Mouse (Mus musculus) gastrocnemius, adult 2 months (tissue): ENCODE data around the gene Slc13a2. TPM values are rescaled to one million over a fixed set of nuclear protein-coding genes. Genes with fewer than 3 reads are reported as not detected.

Experiments
- DNase-seq: peaks from one replicate; pipeline ENCODE4 v3.0.0; 2022
- H3K27ac ChIP-seq: fragments of 200-600 bp; 2 replicates; pipeline ENCODE4 v1.8.1; 2022; ENCODE audit warnings: mild to moderate bottlenecking
- H3K4me3 ChIP-seq: fragments of 200-600 bp; 2 replicates; pipeline ENCODE4 v1.8.1; 2022; ENCODE audit warnings: mild to moderate bottlenecking, moderate library complexity
- CTCF ChIP-seq: fragments of 200-600 bp; IDR thresholded peaks from 2 replicates; pipeline ENCODE4 v1.8.1; 2022; ENCODE audit warnings: antibody characterized with exemption, mild to moderate bottlenecking, moderate library complexity
- intact Hi-C: fragments of 180-260 bp; cut with DNase I; formaldehyde crosslinking; loops from one replicate; pipeline ENCODE4 v1.15.1; 2025
- total RNA-seq, 2 experiments: library from RNA; stranded (reverse); gene quantifications; 2 replicates each; pipeline ENCODE4 v1.2.3; 2021

The Slc13a2 gene
- total RNA-seq, 2 experiments from 2014 or later: not detected

DNA sequence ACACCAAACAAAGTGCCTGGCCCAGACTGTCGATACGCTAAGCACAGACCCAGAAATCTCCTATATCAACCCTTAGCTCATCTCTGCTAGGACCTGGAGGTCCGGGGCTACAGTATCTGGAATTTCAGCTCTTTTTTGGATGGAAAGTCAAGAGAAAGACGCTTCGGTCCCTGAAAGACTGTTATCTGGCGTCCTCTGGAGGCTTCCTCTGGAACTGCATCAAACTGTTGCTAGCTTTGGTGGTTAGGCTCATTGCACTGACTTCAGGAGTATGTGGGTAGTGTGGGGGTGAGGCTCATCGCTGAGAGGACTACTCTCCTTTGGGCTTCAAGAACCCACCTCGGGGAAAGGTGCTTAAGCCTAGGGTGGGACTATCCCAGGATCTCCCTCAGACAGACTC, 22.3 kb downstream of the Slc13a2 start:
- Histone ChIP-seq H3K27ac (no peak overlapping the region), H3K4me3 (no peak overlapping the region)
- peak; percentile 67 for DNase-seq
- TF ChIP-seq CTCF: peak; percentile 97
- intact Hi-C loops: loop anchor here (1.0 kb wide), 1 partner anchor 39 kb away; no protein-coding TSS in a partner anchor

DNA sequence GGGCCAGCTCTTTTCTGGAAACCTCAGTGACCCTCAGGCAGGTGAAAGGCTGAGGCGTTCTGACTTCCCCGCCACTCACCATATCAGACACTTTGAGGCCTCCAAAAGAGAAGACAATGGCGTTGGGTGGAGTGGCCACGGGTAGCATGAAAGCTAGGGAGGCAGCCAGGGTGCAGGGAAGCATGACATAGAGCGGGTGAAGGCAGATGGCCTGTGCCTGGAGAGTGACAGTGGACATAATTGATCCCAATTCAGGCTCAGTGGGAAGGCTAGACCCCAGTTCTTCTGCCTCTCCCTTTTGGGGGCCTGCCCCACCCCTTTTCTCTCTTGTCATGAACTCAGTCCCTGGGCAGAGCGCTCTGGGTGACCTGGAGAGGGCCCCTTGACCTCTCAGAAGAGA, 23.8 kb downstream of the Slc13a2 start:
- TF ChIP-seq CTCF: no peak
- no peak overlapping the region for H3K27ac ChIP-seq

DNA sequence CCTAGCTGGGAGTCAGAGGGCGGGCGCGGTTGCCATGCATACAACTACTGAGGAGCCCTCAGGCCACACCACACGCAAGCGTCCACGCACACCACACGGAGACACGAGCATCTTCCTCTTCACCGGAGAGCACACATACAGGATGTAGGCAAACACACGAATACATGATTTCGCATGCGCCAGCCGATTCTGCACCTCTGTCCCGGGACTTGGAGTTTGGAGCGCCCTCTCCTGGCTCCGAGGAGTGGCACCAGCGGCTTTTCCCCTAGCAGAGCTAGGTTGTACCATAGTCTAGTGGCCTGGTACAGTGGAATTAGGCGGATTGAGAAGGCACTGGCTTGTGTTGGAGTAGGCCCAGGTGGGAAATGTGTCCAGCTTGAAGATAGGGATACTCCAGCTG, 24.6 kb downstream of the Slc13a2 start:
- no peak overlapping the region for H3K27ac ChIP-seq
- peak; percentile 84 for TF ChIP-seq CTCF
- intact Hi-C loops: no loop called here
- DNase-seq: peak; percentile 76
- H3K4me3 ChIP-seq: no peak overlapping the region

More for the DNA sequence above, 23.8 kb downstream of the Slc13a2 start:
- DNase-seq: no peak
- intact Hi-C loops: no loop called here
- no peak overlapping the region for H3K4me3 ChIP-seq

DNA sequence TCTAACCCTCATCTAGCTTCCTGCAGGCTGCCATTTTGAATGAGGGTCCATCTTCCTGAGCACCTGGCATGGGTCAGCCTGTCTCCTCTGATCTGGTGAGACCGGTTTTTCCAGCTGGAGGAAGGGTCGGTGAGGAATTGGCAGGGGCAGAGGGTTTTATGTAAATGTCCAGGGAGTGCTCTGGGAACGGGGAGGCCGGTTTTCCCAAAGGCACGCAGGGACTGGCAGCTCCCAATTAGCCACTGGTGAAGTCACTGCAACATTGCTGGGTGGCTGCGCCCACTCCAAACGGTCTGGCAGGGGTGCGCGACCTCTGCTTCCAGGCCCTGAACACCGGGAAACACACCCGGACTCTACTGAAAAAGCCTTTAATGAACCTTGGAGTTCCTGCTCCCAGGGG, 25.1 kb downstream of the Slc13a2 start:
- no peak for DNase-seq
- Histone ChIP-seq H3K27ac (no peak overlapping the region), H3K4me3 (no peak overlapping the region)
- no peak for TF ChIP-seq CTCF
- intact Hi-C loops: no loop called here

DNA sequence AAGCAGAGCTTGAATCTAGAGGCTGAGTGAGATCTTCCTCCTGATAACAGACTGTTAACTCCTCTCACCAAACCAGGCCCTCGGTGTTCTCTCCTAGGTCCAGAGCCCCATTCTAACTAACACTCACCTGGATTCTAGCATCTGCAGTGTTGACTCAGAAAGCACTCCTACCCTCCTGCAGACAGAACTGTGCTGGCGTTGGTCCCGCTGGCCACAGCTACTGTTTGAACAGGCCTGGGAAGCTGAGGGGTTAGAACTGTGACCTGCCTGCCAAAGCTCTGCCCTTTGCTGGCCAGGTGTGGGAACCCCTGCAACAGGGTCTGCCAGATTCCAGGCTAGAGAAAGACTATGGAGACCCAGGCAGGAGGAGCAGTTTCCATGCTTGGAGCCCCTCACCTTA, 29.3 kb downstream of the Slc13a2 start:
- TF ChIP-seq CTCF: no peak
- no peak for DNase-seq
- Histone ChIP-seq H3K27ac (no peak overlapping the region), H3K4me3 (no peak overlapping the region)
- intact Hi-C loops: no loop called here

DNA sequence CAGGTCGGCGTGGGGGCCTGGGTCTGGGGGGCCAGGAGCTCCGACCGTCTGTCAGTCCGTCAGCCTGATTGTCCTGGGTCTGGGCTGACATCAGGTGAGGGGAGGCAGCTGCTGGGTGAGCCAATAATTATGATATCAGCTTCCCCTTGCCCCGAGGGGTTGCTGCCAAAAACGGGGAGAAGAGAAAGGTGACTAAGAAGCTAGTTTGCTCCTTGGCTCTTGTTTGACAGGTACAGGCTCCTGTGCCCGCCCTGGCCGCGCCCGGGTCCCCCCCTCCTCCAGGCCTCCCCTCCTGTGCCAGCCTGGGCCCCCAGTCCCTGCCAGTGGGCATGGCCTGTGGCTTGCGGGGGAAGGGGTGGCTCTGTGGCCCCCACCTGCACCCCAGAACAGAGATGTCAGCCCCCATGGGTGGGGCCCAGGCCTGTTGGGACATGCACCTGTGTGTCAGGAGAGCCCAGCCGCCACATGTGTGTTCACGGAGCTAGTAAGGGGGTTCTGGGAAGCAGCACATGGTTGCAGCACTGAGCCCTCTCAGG, 35.4 kb downstream of the Slc13a2 start, which contains the start of gene Foxn1:
Foxn1 (minus strand) TSS at position 51 of the 536 bp plus-strand sequence.
- Histone ChIP-seq H3K4me3 (no peak within 1 kb of the TSS), H3K27ac (no peak within 1 kb of the TSS)
- intact Hi-C loops: no loop called here
- TF ChIP-seq CTCF: no peak
- no peak for DNase-seq

DNA sequence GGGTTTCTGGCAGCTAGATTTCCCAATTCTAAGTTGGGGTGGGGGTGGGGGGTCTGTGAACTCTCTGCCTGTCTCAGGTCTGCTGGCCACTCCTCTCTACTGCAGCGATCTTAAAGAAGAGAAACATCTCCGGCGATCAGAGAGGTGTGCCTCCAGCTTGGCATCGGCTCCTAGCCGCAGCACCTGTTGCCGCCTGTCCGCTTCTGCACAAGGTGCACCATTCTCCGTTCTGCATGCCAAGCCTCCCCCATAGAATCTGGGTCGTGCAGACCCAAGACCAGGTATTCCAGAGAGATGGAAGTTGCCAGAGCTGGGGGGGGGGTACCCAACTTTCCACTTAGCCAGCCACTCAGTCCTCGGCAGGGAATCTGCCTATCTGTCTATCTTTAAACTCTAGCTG, 36.2 kb downstream of the Slc13a2 start:
- intact Hi-C loops: no loop called here
- H3K27ac ChIP-seq: no peak overlapping the region
- DNase-seq: no peak
- no peak overlapping the region for H3K4me3 ChIP-seq
- no peak for TF ChIP-seq CTCF

DNA sequence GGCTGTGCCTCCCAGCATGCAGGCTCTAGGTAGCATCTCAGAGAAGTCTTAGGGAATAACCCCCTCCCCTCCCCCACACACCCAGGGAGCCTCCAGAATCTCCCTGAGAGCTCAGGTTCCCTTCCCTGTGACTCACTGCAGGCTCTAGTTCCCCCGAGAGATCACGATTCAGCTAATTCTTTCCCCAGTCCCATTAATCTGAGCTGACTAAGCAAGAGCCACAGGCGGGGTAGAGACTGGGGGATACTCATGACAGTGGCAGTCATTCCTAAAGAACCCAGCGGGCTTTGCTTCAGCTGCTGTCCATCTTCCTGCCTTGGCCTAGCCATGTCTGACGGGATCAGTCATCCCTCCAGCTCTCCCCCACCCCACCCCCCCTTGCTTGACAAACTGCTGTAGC, 39.3 kb downstream of the Slc13a2 start:
- DNase-seq: no peak
- H3K27ac ChIP-seq: no peak overlapping the region
- no peak for TF ChIP-seq CTCF

DNA sequence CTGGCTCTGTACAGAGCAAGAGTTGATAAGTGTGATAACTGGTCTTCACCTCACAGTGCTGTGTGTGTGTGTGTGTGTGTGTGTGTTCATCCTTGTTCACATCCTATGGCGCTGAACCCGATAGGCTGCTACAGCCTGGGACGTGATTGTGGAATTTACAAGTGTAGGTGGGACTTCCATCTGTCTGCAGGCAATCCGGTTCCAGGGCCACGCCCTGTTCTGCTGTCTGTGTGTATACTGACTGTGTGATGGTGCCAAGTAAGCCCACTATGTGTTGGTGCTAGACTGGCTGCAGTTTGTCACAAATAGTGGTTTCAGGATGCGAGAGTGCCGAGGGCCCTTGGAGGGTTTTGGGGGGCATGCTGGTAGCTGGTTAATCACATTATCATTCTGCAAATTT, 39.7 kb downstream of the Slc13a2 start:
- H3K4me3 ChIP-seq: no peak overlapping the region
- TF ChIP-seq CTCF: no peak
- no peak overlapping the region for H3K27ac ChIP-seq
- no peak for DNase-seq
- intact Hi-C loops: no loop called here

More for the DNA sequence above, 39.3 kb downstream of the Slc13a2 start:
- intact Hi-C loops: no loop called here
- no peak overlapping the region for H3K4me3 ChIP-seq

DNA sequence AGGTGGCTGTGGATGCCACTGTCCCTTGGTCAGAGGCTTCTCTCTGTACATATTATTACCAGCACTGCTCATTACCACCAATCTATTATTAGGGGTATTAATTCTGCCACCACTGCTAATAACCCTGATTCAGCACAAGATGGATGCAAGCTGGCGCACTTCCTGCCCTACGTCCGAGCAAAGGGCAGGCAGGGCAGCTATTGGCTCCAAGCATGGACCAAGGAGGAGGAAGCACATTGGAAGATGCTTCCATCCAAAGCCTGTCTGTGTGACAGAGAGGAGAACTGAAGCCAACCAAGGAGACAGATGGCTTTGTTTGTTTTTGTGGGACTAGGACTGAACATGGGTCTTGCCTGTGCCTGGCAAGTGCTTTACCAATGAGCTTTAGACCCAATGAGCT, 41.0 kb downstream of the Slc13a2 start:
- intact Hi-C loops: no loop called here
- no peak for TF ChIP-seq CTCF
- no peak for DNase-seq
- no peak overlapping the region for H3K27ac ChIP-seq
- no peak overlapping the region for H3K4me3 ChIP-seq

DNA sequence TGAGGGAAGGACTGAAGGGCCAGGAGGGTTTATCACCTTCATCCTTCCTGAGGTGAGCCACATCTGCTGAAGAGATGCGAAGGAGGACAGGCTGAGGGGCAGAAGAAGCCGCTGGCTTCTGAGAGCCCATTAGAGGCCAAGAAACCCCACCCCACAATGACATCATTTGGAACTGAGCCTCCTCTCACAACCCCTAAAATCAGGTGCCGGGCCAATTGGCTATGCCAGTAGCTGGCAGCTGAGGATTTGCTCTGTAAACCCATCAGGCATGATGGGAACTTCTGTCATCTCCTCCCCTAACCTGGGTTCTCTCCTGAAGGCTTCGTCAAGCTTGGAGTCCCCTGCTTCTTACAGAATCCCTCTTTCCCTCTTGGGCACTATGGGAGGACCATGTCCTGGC, 41.7 kb downstream of the Slc13a2 start:
- intact Hi-C loops: no loop called here
- TF ChIP-seq CTCF: no peak

DNA sequence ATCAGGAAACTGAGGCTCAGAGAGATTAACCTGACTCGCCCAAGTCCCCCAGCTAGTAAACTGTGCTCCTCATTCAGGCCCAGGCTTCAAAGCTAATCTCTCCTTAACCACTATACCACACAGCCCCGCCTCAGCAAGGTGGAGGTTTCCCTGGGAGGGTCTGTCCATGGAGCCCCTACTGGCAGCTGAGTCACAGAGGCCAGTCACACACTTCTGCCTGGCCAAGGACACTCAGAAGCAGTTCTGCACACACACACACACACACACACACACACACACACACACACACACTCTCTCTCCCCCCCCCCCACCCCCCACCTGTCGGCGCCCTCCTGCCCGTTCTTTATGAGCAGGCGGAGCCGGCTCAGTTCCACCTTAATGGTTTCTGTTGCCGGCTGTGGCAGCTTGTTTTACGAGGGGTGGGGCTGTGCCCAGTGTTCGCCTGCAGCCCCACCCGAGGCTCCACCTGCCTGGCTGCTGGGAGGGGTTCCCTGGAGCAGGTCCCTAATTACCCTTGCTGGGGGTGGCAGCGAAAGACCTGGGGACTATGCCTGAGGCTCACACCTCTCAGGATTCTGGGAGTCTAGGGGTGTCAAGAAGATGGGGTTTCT, 44.4 kb downstream of the Slc13a2 start:
- intact Hi-C loops: no loop called here
- H3K27ac ChIP-seq: no peak overlapping the region
- no peak overlapping the region for H3K4me3 ChIP-seq
- TF ChIP-seq CTCF: no peak
- DNase-seq: no peak

More for the DNA sequence above, 41.7 kb downstream of the Slc13a2 start:
- no peak overlapping the region for H3K4me3 ChIP-seq
- no peak overlapping the region for H3K27ac ChIP-seq
- DNase-seq: no peak

DNA sequence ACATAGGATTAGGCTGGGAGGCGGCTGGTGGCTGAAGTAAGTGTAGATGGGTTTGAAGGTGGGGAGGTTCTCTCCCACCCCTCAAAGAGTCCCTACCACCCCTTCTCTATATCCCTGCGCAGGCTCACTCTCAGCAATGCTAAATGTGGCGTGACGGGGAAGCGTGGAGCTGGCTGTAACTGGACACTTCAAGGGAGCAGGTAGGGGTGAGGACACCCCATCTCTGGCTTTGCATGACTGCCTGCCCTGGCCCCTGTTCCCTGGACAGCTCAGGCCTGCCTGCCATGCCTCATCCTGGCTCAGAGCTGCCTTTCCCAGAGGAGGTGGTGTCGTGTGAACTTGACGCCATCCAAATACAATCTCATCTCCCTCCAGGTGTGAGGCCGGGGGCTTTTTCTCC, 47.9 kb downstream of the Slc13a2 start:
- no peak overlapping the region for H3K4me3 ChIP-seq
- H3K27ac ChIP-seq: no peak overlapping the region
- TF ChIP-seq CTCF: no peak
- DNase-seq: peak; percentile 52
- intact Hi-C loops: no loop called here

DNA sequence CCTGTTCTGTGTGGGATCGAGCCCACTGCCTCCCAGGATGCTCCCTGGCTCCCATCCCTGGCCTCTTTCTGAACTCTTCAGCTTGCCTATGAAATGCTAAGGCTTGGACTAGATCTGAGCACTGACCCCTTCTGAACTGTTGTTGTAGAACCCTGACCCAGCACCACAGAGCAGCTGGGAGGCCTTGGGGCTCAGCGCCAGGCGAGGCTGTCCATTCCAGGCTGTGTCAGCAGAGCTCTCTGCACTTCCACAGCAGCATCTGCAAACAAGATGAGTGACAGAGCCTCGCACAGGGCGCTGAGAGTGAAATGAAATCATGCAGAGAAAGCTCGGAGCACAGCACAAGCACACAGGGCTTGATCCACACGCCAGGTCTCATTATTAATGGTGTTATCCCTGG, 49.4 kb downstream of the Slc13a2 start:
- DNase-seq: peak; percentile 57
- no peak overlapping the region for H3K4me3 ChIP-seq
- H3K27ac ChIP-seq: no peak overlapping the region
- intact Hi-C loops: no loop called here
- TF ChIP-seq CTCF: no peak
